Mouse (Mus musculus) cortical plate, adult 2 months (tissue): Measurements from ENCODE around the gene Flna. TPM values are rescaled to one million over a fixed set of nuclear protein-coding genes. Genes with fewer than 3 reads are reported as not detected.

Experiments used
- H3K27ac ChIP-seq: fragments of 200-500 bp; 2 replicates; pipeline ENCODE4 v1.5.1; 2012; ENCODE audit warnings: low read length, control low read depth, inconsistent platforms; ENCODE audit not compliant: insufficient read depth
- H3K4me1 ChIP-seq: fragments of 200-500 bp; 2 replicates; pipeline ENCODE4 v1.6.1; 2011; ENCODE audit warnings: low read length; ENCODE audit not compliant: control insufficient read depth, insufficient read depth
- H3K4me3 ChIP-seq: fragments of 200-500 bp; 2 replicates; pipeline ENCODE4 v1.5.1; 2011; ENCODE audit warnings: mild to moderate bottlenecking, low read length, control low read depth; ENCODE audit not compliant: insufficient read depth
- CTCF ChIP-seq: fragments of 200-500 bp; IDR thresholded peaks from 2 replicates; pipeline ENCODE4 v1.5.1; 2011; ENCODE audit warnings: mild to moderate bottlenecking, control low read depth, low read length; ENCODE audit not compliant: insufficient read depth; ENCODE audit errors: extremely low read depth
- POLR2A ChIP-seq: fragments of 200-500 bp; IDR thresholded peaks from 2 replicates; pipeline ENCODE4 v1.6.1; 2011; ENCODE audit warnings: mild to moderate bottlenecking, low read length, control low read depth; ENCODE audit not compliant: insufficient read depth; ENCODE audit errors: extremely low read depth
- polyA plus RNA-seq: library from polyadenylated mRNA; depleted of rRNA; stranded (reverse); fragments of >200 nt; gene quantifications from 2 replicates; pipeline ENCODE4 v1.2.3, GENCODE M21; 2012

Gene Flna
- polyA plus RNA-seq, 1 experiment = 157 TPM

GRCm38 (mm10) chrX:74273422-74274322 is 24.1 kb upstream of the Flna start:
- Histone ChIP-seq H3K4me1 (0 out of 2 replicates have a peak, but pooled peaks cover 2% of the 10 kb centered on the region), H3K27ac (no peak overlapping the region), H3K4me3 (no peak overlapping the region)
- no peak for TF ChIP-seq POLR2A
- no peak for TF ChIP-seq CTCF

GRCm38 (mm10) chrX:74270902-74271551 is 21.4 kb upstream of the Flna start:
- H3K27ac ChIP-seq = no peak overlapping the region
- TF ChIP-seq CTCF = no peak
- no peak for TF ChIP-seq POLR2A
- 0 out of 2 replicates have a peak, but pooled peaks cover 2% of the 10 kb centered on the region for H3K4me1 ChIP-seq
- H3K4me3 ChIP-seq = peak overlapping the region; percentile 48

GRCm38 (mm10) chrX:74270062-74270901 is 20.7 kb upstream of the Flna start, which contains the start of gene Rpl10:
Gene Rpl10, plus strand, starts transcription at chrX:74270812.
- peak within 1 kb of the TSS; percentile 49 for H3K4me3 ChIP-seq
- H3K4me1 ChIP-seq = 0 out of 2 replicates have a peak, but pooled peaks cover 2% of the 10 kb centered on the region
- peak within 1 kb of the TSS; percentile 87 for H3K27ac ChIP-seq
- TF ChIP-seq POLR2A (no peak), CTCF (no peak)

GRCm38 (mm10) chrX:74269736-74270061 is 20.1 kb upstream of the Flna start:
- Histone ChIP-seq H3K27ac (peak overlapping the region; percentile 68), H3K4me1 (0 out of 2 replicates have a peak, but pooled peaks cover 2% of the 10 kb centered on the region), H3K4me3 (peak overlapping the region; percentile 49)
- no peak for TF ChIP-seq CTCF
- TF ChIP-seq POLR2A = no peak

GRCm38 (mm10) chrX:74257746-74258145 is 8.1 kb upstream of the Flna start:
- Histone ChIP-seq H3K4me3 (no peak overlapping the region), H3K4me1 (no peaks in the 10 kb centered on the region), H3K27ac (no peak overlapping the region)
- no peak for TF ChIP-seq CTCF
- no peak for TF ChIP-seq POLR2A

- H3K27ac ChIP-seq = peak overlapping the region; percentile 85
- H3K4me1 ChIP-seq = no peaks in the 10 kb centered on the region
- peak overlapping the region; percentile 96 for H3K4me3 ChIP-seq
- TF ChIP-seq CTCF = no peak
- no peak for TF ChIP-seq POLR2A
These were observed 5.4 kb upstream of the Flna start for GRCm38 (mm10) chrX:74254888-74255565.

GRCm38 (mm10) chrX:74254153-74254887 is 4.7 kb upstream of the Flna start, which contains the start of gene Emd:
Gene Emd, plus strand, starts transcription at chrX:74254687.
- H3K4me1 ChIP-seq = no peaks in the 10 kb centered on the region
- H3K27ac ChIP-seq = peak within 1 kb of the TSS; percentile 85
- TF ChIP-seq POLR2A (peak; percentile 75; the same call in 1 of the 2 replicates), CTCF (no peak)
- peak within 1 kb of the TSS; percentile 96 for H3K4me3 ChIP-seq

GRCm38 (mm10) chrX:74248651-74249050 is 969 bp downstream of the Flna start:
- TF ChIP-seq POLR2A (no peak), CTCF (peak; percentile 37; the same call in 1 of the 2 replicates)
- no peaks in the 10 kb centered on the region for H3K4me1 ChIP-seq
- no peak overlapping the region for H3K27ac ChIP-seq
- H3K4me3 ChIP-seq = peak overlapping the region; percentile 32; the same call in 1 of the 2 replicates
